Mouse (Mus musculus) embryo, embryonic 10.5 days (tissue): ENCODE results near the gene Aurkaip1.

Source experiments
- DNase-seq: peaks from one replicate; pipeline ENCODE4 v3.0.0-alpha.2; 2015; ENCODE audit warnings: low spot score

The Aurkaip1 gene

DNA sequence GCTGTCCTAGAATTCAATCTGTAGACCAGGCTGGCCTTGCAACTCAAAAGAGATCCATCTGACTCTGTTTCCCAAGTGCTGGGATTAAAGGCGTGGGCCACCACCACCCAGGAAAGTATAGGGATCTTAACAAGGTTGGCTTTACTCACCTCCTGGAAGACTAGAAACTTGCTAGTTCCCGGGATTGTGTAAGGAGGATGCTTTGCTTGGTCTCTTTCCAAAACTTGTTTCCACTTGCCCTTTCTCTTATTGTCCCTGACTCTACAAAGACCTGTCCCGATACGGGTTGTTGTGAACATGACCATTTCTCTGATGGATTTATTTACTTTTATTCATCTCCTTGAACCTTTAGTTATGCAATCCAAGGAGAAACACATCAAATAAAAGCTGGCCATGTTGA lies 1.2 kb upstream of the Aurkaip1 start:
- DNase-seq = no peak

DNA sequence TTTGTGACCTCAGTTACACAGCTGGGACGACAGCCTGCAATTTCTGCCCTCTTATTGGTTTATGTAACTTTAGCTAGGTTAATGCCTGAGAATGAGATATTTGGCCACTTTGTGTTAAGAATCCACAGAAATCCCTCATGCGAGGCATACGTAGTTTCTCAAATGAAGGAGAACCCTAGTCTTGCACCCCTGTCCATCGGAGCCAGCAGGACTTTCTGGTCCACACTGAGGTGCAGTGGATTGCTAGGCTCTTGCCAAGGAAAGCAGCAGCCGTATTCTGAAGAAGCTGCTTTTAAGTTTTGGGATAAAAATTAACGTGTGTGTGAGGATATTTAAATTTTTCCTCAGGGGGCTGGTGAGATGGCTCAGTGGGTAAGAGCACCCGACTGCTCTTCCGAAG lies 476 bp upstream of the Aurkaip1 start:
- no peak for DNase-seq

DNA sequence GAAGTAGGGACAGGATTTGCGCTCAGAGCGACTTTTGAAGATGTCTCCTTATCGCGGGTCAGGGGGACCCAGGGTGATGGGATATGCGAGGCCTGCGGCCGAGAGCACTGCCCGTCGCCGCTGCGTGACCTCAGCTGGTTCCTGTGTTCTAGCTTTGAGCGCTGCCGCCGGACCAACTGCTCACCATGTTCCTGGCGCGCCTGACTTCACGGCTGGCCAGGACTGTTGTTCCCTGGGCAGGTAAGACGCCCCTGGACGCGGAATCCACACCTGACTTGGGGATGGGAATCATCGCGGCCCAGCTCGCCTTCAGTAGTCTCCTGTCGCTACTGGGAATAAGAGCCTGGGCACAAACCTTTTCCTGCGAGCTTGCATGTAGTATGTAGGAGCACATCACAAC lies 759 bp downstream of the Aurkaip1 start:
- no peak for DNase-seq

DNA sequence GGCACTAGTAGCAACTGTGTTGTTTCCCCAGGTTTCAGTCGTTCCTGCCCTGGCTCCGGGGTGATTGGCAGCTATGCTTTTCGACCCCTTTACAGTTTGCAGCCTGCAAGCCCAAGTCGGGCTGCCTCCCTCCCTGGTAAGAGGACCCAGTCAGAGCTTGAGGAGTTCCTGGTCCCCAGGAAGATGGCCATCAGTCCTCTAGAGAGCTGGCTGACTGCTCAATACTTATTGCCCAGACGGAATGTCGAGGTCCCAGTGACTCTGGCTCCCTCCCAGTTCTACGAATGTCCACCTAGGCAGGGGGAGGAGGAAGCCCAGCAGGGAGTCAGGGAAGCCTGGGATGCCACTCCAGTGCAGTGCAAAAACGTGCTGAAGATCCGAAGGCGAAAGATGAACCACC lies 1.2 kb downstream of the Aurkaip1 start:
- DNase-seq = no peak

DNA sequence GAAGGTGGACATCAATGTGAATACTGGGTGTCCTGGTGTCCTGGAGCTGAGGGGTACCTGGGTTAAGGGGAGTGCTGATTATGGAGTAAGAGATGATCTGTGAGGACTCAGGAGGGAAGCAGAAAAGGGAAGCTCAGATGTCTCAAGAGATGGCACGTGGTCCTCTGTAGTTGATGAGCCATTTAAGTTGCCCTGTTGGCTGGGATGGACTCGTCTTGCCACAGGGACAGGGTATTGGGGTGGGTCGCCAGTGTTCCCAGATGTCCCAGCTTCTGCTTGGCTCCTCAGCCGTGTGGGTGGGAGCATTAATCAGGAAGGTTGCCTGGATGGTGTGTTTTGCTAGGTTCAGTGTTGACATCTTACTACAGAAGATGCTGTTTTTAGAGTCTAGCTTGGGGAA lies 2.2 kb downstream of the Aurkaip1 start:
- no peak for DNase-seq

DNA sequence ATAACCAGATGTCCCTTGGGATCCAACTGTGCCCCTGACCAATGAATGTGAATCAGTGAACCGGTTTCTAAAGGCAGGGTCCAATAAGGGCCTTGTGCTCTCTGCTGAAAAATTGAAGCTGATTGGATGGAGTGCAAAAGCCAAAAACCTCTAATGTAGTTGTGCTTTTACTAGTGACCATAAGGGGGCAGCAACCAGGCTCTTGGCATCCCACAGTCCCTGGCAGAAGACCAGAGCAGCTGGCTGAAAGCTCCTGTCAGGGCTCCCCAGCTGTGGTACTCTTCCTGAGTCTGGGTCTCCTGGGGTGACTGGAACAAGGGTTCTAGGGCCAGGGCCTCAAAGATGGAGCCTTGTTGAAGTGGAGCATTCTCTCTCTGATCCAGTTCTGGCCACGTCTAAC lies 2.8 kb downstream of the Aurkaip1 start:
- peak; percentile 87 for DNase-seq

DNA sequence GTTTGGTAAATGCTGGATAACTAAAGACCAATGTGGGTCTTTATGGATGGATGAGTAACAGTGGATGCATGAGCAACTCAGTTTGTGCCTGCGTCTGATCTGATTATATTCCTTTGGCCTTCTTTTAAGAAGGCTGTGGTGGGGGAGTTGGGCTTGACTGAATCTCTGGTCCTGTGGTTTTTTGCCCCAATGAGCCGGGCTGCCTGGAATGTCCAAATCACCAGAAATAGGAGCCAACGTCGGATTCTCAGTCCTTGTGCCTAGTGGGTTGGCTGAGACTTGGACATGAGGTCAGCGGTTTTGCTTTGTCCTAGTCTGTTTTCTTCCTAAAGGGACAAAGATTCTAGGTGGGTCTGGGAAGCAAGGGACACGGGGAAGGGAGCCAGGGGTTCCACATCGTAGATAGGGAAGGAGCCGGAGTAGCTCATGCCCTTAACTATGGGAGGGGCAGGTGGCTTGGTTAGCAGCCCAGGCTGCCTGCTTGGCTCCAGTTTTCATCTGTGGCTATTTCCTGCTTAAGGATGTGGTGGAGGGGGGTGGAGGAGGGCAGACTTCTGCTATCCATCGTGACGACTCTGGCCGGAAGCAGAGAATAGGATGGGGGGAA lies 6.4 kb downstream of the Aurkaip1 start:
- no peak for DNase-seq

DNA sequence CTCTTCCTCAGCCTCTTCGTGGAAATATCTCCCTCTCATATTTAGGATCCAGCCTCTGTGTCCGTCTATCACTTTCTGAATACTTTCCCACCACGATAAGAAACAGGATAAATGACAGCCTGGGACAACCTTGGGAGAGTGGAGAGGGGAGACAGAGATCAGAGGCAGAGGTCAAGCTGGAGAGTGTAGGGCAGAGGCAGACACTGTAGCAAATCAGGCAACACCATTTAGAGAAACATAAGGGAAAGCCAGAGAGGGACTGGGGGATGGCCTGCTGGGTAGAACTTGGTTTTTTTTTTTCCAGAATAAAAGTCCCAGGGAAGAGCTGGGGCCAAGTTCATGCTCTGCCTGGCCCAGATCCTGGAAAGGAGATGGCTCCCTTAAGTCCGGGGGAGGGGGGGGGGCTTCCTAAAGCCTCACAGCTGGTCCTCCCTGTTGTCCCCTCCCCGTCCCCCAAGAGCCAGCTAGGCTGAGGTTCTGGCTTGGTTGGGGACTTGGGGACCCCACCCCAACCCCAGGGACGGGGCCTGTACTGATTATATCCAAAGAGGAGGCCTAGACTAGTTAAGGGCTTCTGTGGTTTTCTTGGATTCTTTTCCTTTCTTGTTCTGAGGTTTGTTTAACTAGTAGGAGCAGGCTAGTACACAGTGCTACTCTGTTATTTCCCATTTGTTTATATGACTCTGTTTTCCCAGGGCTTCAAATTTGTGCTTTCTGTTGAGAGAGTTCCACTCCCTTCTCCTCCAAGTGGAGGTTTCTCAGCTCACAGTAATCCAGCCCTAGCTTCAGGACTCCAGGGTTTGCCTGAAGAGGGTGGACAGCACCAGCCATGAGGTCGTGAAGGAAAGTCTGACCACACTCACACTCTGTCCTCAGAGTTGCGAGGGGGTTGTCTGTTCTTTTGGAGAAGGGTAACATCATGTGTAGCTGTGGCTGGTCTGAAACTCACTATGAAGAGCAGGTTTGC lies 7.4 kb downstream of the Aurkaip1 start:
- no peak for DNase-seq

DNA sequence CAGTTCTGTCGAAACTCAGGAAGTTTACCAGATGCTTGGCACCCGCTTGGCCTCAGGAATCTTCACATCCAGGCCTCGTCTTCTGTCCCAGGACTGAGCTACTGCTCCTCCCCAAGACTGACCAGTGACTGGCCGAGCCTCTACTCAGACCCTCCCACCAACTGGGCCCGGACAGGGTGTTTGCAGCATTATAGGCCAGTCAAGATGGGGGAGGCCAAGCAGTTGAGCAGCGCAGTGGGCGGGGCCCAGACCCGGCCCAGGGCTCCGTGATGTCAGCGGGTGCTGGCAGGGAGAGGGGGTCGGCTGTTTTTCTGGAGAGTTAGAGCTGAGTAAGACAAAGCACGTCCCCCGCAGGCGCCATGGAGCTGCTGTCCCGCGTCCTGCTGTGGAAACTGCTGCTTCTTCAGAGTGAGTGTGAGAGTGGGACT lies 8.4 kb downstream of the Aurkaip1 start, which contains the start of gene Mxra8:
Mxra8 (plus strand) TSS at position 198 of the 428 bp plus-strand sequence.
- DNase-seq = peak; percentile 91

DNA sequence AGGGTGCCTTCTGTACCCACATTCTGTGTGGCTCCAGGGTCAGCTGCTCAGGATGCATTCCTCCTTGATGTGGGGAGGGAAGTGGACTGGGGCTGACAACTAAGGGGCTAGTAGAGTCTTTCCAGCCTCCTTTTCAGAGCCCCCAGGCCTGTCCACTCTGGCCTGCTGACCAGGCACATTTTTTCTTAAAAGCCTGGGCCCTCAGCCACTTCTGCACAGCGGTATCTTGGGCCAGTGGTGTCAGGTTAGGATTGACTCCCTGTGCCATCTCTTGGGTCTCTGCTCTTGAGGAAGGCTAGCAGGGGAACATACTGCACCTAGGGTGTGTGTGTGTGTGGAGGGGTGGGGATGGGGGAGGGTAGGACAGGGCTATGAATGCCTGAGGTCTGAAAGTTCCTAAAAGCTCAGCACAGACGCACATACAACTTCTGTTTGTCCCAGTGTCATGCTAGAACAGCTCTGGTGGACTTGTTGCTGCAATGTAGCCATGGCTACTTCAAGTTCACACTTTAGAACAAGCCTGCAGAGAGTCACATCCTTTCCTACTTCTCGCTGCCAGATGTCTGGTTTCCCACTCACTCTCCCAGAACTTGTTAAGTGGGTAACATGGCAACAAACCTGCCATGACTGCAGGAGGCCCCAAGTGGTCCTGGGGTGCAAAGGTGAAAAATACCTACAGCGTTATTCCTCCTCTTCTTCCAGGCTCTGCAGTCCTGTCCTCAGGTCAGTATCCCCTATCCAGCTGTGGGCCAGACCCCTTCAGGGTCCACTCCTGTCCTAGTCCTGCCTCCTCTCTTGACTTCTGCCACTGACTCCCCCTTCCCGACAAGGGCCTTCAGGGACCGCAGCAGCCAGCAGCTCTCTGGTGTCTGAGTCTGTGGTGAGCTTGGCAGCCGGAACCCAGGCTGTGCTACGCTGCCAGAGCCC lies 9.3 kb downstream of the Aurkaip1 start:
- DNase-seq = peak; percentile 29

DNA sequence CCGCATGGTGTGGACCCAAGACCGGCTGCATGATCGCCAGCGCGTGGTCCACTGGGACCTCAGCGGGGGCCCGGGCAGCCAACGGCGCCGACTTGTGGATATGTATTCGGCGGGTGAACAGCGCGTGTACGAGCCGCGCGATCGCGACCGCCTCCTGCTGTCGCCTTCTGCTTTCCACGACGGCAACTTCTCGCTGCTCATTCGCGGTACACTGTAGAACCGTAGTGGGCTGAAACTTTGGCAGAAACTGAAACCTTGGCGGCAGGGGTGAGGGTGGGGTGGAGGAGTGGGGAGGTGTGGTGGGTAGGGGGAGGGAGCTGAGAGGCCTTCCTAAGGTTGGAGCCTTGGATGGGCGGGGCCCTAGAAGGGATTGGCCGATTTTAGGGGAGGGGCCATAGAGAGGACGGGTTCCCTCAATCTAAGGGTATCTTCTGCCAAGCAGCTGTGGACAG lies 10.0 kb downstream of the Aurkaip1 start:
- DNase-seq = peak; percentile 81

DNA sequence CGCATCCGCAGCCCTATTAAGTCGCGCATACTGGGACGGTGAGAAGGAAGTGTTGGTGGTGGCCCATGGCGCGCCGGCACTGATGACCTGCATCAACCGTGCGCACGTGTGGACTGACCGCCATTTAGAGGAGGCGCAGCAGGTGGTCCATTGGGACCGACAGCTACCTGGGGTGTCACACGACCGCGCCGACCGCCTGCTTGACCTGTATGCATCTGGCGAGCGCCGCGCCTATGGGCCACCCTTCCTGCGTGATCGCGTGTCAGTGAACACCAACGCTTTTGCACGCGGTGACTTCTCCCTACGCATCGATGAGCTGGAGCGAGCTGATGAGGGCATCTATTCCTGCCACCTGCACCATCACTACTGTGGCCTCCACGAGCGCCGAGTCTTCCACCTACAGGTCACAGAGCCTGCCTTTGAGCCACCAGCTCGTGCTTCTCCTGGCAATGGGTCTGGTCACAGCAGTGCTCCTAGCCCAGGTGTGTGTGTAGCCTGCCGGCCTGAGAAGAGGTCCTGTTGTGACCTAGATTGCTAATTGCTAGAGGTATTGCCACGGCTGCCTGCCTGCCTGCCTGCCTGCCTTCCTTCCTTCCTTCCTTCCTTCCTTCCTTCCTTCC lies 10.7 kb downstream of the Aurkaip1 start:
- DNase-seq = no peak

DNA sequence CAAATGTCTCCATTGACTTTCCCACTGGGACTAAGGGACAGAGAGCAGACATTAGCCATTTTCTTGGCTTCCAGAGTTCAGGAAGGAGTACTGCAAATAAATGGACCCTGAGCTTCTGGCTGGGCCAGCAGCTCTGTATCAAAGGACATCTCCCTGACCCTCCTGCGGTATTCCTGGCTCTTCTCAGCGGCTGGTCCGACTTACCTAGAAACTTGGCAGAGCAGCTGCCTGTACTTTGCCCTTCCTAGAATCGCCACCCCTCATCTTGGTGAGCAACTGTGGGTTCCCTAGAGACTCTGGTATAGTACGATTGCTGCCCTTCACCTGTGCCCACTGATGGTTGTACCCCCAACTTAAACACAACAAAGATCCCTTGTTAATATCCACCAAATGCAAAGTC lies 12.2 kb downstream of the Aurkaip1 start:
- DNase-seq = no peak

DNA sequence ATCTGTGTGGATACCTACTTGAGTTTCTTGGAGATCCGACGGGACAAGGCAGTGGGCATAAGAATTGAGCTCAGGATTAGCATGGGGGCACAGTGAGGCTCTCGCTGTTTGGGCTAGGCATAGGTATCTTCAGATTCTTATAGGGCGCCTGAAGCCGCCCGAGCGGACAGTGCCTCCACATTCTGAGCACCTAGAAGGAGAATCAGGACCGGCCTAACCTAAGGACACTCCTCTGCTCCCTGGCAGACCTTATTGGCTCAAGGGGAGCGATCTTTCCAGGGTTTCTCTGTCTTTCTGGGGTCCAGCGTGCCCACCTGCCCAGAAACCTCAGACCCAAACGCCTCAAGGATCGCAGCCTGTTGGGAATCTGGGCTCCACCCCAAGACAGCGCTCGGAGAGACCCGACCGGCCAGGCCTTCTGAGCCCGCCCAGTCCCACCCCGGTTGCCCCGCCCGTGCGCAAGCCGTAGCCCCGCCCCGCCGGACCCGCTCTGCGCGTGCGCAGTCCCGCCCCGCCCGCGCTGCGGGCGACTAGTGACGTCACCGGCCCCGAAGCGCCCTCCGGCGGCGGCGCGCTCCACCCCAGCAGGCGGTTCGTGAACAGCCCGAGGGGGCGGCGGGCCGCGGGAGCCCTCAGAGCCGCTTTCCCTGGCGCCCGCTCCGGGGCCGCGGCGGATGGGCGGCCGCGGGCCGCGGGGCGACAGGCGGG lies 16.0 kb downstream of the Aurkaip1 start, which contains the start of gene Dvl1:
Dvl1 (plus strand) TSS at position 532 of the 708 bp plus-strand sequence.
- DNase-seq = peak; percentile 91

DNA sequence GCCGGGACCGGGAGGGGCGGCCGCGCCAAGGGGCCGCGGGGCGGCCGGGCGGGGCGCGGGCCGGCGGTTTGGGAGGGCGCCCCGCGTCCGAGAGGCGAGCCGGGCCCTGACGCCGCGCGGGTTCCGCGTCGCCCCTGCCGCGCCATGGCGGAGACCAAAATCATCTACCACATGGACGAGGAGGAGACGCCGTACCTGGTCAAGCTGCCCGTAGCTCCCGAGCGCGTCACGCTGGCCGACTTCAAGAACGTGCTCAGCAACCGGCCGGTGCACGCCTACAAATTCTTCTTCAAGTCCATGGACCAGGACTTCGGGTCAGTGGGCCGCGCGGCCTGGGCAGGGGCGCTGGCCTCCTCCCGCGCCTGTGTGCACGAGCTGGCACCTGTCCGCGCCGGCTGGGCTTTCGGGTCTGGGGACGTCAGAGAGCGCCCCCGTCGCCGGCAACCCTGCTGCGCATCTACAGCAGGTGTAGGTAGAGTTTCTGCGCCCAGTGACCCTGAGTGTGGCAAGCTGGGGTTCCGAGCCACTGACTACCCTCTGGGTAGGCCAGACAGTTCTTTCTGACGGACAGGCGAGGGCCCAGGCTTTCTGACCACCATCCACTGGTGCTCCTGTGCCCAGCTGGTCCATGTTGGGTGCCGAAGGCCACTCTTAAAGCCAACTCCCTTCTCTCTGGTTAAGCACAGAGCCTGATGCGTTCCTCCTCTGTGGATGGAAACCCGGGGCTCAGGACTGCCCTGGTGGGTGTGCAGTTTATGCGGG lies 16.7 kb downstream of the Aurkaip1 start:
- DNase-seq = peak; percentile 37

DNA sequence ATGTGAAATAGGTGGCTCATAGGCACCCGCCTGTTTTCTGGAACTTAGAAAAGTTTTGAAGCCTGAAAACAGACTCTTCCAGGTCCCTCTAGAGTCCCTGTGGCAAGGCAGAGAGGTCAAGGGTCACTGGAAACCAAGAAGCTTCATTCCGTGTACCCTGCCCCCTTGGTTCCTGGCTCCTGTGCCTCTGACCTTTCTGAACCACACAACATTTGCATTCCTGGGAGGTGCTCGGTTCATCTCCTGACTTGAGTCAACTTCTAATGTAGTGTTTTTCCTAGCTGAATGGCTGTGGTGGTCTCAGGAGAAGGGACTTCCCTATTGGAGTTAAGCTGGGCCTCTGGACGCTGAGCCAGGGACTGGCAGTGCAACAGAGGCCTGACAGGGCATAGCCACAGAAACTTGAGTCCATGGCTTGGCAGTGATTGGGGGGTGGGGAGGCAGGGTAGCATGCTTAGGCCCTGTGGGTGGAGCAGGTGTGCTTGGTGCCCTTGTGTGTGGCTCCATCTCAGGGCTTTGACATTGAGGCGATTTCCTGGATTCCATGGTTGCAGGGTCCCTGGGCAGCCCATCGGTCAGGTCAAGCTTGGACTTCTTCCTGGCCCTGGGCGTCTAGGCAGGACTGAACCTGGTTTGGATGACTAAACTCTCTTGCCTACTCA lies 17.5 kb downstream of the Aurkaip1 start:
- peak; percentile 22 for DNase-seq

DNA sequence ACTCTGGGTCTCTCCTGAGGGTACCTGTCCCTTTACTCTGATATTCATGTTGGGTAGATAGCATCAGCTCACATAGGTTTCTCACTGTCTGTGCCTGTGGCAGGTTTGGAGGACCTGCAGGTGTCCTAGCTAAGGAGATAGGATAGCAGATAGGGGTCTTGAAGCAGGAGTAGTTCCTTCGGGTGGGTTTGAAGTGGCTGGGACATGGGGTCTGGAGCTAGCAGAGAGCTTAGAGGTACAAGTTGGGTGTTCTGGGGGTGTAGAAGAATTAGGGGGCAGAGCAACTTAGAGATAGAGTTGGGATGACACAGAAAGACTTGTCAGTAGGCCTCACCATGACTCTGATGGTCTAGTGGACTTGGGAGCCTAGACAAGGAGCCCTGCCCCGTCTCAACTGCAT lies 18.3 kb downstream of the Aurkaip1 start:
- DNase-seq = no peak

DNA sequence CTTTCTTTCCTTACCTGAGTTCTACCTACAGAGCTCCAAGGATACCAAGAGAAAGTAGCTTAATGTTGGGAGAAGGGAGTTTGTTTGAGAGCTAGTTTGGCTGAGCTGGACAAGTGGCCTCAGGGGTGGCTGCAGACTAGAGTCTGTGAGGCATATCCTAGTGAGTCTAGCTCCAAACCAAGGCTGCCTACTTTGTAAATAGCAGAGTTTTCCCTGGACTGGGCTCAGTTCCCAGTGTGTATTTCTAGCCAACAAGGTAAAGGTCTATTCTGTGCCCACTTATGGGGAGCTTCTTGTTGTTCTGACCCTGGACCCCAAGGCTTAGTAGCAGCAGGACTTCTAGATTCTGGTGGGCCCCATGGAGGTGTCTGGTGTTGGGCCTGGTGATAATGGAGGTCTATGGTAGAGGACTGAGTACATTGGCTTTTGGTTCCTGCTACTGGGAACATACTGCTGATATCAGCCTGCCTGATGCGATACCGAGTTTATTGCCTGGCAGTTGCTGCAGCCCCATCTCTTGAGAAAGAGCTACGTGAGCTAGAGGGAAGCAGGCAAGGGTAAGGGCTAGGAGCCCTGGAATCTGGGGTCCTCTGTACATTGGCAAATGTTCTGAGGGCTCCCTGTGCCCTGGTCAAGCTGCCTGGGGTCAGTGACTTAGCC lies 18.9 kb downstream of the Aurkaip1 start:
- DNase-seq = no peak

DNA sequence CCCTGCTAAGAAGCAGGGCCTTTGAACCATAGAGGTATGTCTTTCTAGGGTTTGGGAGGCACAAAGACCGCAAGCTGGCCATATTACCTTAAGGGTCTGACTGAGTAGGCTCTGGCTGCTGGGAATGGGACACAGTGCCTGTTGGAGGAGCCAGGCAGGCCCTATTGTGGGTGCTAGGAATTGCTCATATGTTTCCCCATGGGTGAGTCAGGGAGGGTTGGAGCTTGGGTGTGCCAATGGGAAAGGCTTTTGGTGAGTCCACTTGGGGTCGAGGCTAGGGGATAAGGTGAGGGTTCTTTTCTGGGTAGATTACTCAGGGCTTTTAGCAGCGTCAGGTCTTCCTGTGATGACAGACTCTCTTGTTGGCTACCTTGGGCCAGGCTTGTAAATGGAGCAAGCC lies 20.3 kb downstream of the Aurkaip1 start:
- DNase-seq = no peak
